Mouse (Mus musculus) erythroblast, embryonic 14.5 days (primary cell): ENCODE data around the gene Prkag1.

ENCODE experiments used
- GATA1 ChIP-seq: IDR thresholded peaks from 2 replicates; pipeline ENCODE4 v1.6.1; 2012; ENCODE audit warnings: low read length, inconsistent platforms, mixed read lengths
- TAL1 ChIP-seq: IDR thresholded peaks from 3 replicates; pipeline ENCODE4 v1.6.1; 2012; ENCODE audit warnings: low read length, inconsistent platforms, mixed read lengths

- TF ChIP-seq TAL1 (no peak), GATA1 (no peak)
Observed at GRCm38 (mm10) chr15:98768259-98768658, 63.1 kb downstream of the Prkag1 start.
